Mouse (Mus musculus) cerebellum, postnatal 25 days (tissue): ENCODE data around the gene Rps11.
A peak's percentile ranks its signal among the peaks of the same experiment; 100 is the strongest.

Experiments
- DNase-seq, 2 experiments: peaks; one replicate each; pipeline ENCODE4 v3.0.0; 2021; ENCODE audit warnings: mixed read lengths in 2 of 2

Rps11 gene

GRCm38 (mm10) chr7:45124224-45125143 is at the start of gene Rps11:
Gene Rps11 (minus strand): TSS chr7:45124439.
- DNase-seq, result peak; percentile 97 to 99

DNA sequence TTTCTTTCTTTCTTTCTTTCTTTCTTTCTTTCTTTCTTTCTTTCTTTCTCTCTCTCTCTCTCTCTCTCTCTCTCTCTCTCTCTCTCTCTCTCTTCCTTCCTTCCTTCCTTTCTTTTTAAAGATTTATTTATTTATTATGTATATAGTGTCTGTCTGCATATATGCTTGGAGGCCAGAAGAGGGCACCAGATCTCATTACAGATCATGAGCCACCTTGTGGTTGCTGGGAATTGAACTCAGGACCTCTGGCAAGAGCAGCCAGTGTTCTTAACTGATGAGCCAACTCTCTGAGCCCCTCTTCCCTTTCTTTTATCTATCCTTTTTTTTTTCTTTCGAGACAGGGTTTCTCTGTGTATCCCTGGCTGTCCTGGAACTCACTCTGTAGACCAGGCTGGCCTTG is 49.5 kb upstream of the Rps11 start:
- peak in 1 of 2 experiments; percentile 54 for DNase-seq

GRCm38 (mm10) chr7:45172974-45173373 is 48.7 kb upstream of the Rps11 start:
- DNase-seq, result peak; percentile 59 to 78

DNA sequence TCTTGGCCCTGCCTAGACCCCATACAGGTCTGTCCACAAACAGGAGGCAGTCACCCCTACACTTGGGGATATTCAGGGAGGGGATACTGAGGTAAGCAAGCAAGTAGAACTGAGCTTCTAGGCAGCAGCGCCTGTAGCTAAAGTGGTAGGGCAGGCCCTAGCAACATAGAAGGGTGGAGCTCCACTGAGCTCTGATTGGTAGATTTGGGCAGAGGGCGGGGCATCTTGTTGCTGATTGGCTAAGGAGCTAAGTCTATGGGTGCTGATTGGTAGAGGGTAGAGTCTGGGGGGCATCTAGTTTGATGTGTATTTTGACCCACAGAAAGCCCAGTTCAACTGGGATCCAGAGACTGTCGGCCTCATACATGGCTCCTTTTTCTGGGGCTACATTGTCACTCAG is 45.3 kb upstream of the Rps11 start:
- peak; percentile 77 to 83 for DNase-seq

GRCm38 (mm10) chr7:45168656-45169055 is 44.4 kb upstream of the Rps11 start:
- DNase-seq, result peak; percentile 70 to 75

DNA sequence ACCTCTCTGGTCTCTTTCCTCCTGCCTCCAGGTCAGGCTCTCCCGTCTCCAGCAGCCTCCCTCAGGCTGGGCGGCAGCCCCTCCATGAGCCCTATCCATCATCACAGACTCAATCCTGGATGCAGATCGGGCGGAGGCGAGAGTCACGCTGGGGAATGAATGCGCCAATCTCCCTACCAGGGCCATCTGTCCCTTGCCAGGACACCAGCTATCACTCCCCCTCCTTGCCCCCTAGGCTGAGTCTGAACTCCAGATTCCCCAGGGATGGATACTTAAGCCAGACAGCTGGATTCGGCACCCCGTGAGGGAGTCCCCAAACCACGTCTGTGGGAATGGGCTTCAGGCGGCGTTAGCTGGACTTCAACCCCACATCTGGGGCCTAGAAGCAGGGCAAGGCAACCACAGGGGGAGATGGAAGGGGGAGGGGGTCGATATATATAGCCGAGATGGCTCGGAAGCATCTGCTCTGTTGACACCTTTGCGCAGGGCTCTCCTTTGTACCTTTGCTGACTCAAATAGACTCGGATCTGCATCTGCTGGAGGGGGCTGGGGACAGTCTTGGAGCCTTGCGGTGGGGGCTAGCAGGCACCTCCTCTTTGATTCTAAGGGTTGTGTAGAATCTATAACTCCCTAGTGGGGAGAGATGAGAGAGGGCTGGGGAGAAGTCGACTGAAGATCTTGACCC is 43.7 kb upstream of the Rps11 start:
- peak; percentile 87 for DNase-seq

DNA sequence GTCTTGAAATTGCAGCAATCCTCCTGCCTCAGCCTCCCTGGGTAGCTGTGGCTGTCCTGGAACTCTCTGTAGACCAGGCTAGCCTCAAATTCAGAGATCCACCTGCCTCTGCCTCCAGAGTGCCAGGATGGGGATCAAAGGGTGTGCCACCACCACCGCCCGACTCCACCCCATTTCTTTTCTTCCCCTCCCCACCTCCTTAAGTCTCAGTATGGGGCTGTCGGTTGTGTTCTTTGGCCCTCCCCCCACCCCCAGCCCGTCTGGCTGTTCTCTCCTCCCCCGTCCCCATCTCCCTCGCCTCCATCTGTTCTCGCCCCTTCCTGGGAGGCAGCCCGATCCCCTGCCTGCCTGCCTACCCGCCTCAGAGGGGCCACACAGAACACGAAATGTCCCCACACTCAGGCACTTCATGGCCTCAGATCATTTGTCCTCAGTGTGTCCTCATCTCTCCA is 42.7 kb upstream of the Rps11 start:
- DNase-seq, result peak; percentile 77 to 80

GRCm38 (mm10) chr7:45165701-45166100 is 41.5 kb upstream of the Rps11 start:
- peak; percentile 52 to 60 for DNase-seq

- peak; percentile 76 to 80 for DNase-seq
Measured at GRCm38 (mm10) chr7:45164833-45165232, 40.6 kb upstream of the Rps11 start.

DNA sequence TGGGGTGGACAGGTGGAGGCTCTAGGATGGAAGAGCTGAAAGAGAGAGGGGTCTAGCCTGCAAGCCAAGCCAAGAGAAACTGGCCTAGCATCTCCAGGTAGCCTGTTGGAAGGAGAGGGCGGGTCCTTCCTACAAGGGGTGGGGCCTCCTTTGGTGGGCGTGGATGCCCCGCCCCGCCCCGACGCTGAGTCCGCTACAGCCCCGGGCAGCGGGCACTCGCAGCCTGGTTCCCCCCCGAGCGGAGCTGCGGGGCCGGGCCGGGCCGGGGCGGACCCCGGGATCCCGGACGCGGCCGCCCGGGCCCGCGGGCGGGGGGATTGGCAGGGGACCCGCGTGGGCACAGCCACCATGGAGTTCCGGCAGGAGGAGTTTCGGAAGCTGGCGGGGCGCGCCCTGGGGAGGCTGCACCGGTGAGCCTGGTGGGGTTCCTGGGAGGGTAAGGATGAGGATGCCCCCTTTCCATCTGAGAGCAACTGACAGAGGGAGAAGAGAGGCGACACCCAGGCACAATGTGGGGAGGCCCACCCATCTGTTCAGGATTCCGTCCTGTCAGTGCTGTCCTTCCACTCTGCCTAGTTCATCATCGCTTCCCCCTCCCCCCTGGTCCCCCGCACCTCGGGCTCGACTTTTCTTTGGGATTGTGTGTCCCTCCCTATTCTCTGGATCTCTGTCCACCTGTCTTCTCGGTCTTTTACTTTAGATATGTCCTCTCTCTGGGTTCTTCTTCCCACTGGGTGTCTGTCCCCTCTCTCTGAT is 39.7 kb upstream of the Rps11 start, which contains the start of gene Slc17a7:
TSS of gene Slc17a7 (plus strand) at position 215 of the 756 bp plus-strand sequence.
- peak; percentile 88 to 92 for DNase-seq

DNA sequence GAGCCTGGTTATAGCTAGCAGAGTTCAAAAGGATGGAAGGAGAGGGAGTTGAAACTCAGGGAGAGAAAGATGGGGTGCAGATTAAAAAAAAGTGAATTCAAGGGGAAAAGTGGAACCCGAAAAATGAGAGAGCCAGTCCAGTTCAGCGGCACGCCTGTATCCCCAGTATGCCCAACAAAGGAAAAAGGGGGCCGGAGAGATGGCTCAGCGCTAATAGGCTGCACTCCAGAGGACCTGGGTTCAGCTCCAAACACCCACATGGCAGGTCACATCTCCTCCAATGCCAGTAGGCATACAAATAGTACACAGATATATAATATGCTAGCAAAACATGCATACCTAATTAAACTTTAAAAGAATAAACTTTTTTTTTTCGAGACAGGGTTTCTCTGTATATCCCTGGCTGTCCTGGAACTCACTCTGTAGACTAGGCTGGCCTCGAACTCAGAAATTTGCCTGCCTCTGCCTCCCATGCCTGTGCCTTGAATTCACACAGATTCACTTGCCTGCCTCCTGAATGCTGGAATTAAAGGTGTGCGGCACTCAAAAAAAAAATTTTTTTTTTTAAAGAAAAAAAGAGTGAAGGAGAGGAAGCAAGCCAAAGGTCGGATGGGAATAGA is 38.9 kb upstream of the Rps11 start:
- DNase-seq, result peak in 1 of 2 experiments; percentile 43

DNA sequence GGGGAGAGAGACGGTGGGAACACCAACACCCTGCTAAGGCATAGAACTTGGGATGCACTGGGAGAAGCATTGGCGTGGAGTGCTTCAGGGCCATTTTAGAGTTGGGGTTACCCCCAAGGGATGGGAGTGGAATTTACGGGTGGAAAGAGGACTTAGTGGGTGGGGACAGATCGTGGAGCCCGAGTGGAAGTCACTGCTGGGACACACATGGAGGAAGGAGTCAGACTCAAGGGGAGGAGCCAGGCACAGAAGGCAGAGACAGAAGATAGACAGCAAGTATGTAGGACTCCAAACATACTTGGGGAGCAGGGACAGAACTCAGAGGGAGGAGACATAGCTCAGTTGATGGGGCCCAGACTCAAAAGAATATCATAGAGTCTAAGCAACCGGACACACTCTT is 38.3 kb upstream of the Rps11 start:
- no peak for DNase-seq

GRCm38 (mm10) chr7:45161612-45162473 is 37.6 kb upstream of the Rps11 start:
- DNase-seq, result peak; percentile 99 to 100

GRCm38 (mm10) chr7:45160866-45161265 is 36.6 kb upstream of the Rps11 start:
- DNase-seq, result peak in 1 of 2 experiments; percentile 22

- DNase-seq, result peak; percentile 4 to 26
Measured at GRCm38 (mm10) chr7:45160316-45160800, 36.1 kb upstream of the Rps11 start.

- DNase-seq, result peak in 1 of 2 experiments; percentile 4
Measured at GRCm38 (mm10) chr7:45158991-45159390, 34.8 kb upstream of the Rps11 start.

DNA sequence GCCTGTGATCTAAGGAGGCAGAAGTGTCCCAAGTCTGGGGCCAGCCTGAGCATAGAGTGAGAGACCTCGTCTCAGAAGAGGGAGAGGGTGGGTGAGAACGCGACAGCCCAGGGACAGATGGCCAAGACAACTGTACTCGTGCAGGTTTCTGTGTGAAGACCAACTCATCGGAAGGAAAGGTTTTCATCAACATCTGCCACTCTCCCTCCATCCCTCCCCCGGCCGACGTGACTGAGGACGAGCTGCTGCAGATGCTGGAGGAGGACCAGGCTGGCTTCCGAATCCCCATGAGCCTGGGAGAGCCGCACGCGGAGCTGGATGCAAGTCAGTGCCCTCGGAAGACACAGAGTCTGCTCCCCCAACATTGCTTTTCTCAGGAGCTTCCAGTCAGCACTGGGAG is 33.2 kb upstream of the Rps11 start:
- DNase-seq, result peak in 1 of 2 experiments; percentile 8

DNA sequence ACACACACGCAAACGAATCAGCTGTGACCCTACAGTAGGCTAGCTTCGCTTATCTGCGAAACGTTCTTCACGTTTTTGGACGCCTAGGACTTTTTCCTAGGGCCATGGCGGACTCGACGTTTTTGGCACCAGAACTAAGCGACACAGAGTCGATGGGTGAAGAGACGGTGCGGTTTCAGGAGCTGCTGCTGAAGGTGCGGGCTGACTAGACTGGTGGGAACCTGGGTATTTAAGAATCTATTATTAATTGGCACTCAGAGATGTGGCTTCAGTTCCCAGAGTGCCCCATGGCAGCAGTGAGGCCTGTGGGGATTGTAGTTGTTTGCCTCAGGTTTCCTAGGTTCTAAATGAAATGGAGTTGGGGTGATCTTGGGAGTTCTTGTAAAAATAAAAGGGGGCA is 32.0 kb upstream of the Rps11 start:
- no peak for DNase-seq

GRCm38 (mm10) chr7:45155590-45155989 is 31.4 kb upstream of the Rps11 start:
- no peak for DNase-seq

GRCm38 (mm10) chr7:45154993-45155514 is 30.8 kb upstream of the Rps11 start:
- peak; percentile 71 to 81 for DNase-seq
